Mouse (Mus musculus): ENCODE data around the gene Cst6. TPM values are rescaled to one million over a fixed set of nuclear protein-coding genes. Genes with fewer than 3 reads are reported as not detected.
A peak's percentile ranks its signal among the peaks of the same experiment; 100 is the strongest.

Cst6 gene
- polyA plus RNA-seq, 1 experiment: not detected

- 46% methylated on average over 8 of the region's 8 CpGs for WGBS
- no peak for TF ChIP-seq POLR2A (IDR thresholded peaks at IDR 0.05; ENCODE audit: borderline replicate concordance, control insufficient read depth, low read depth, low read length)
- TF ChIP-seq CTCF (IDR thresholded peaks at IDR 0.05; ENCODE audit: control insufficient read depth, insufficient read depth, low read length): no peak
- Histone ChIP-seq H3K4me3 (replicated peaks; ENCODE audit: control insufficient read depth, low read depth, low read length) (no peak overlapping the region), H3K4me1 (ENCODE audit: control insufficient read depth, insufficient read depth, low read length) (peaks cover 2% of the 10 kb centered on the region; the same call in 1 of the 2 replicates), H3K27ac (ENCODE audit: control insufficient read depth, insufficient read depth, low read depth, low read length, poor library complexity) (no peak overlapping the region)
Measured at GRCm38 (mm10) chr19:5313189-5313588, 36.2 kb downstream of the Cst6 start.

- Histone ChIP-seq H3K4me3 (replicated peaks; ENCODE audit: control insufficient read depth, low read depth, low read length) (no peak overlapping the region), H3K4me1 (ENCODE audit: control insufficient read depth, insufficient read depth, low read length) (peaks cover 2% of the 10 kb centered on the region; the same call in 1 of the 2 replicates), H3K27ac (ENCODE audit: control insufficient read depth, insufficient read depth, low read depth, low read length, poor library complexity) (no peak overlapping the region)
- WGBS: 74% methylated on average over 7 of the region's 7 CpGs
- TF ChIP-seq CTCF (IDR thresholded peaks at IDR 0.05; ENCODE audit: control insufficient read depth, insufficient read depth, low read length) (no peak), POLR2A (IDR thresholded peaks at IDR 0.05; ENCODE audit: borderline replicate concordance, control insufficient read depth, low read depth, low read length) (no peak)
Measured at GRCm38 (mm10) chr19:5309025-5309424, 40.3 kb downstream of the Cst6 start.

GRCm38 (mm10) chr19:5306968-5307734 is 42.2 kb downstream of the Cst6 start:
- Histone ChIP-seq H3K4me1 (ENCODE audit: control insufficient read depth, insufficient read depth, low read length) (no peaks in the 10 kb centered on the region), H3K4me3 (replicated peaks; ENCODE audit: control insufficient read depth, low read depth, low read length) (no peak overlapping the region), H3K27ac (ENCODE audit: control insufficient read depth, insufficient read depth, low read depth, low read length, poor library complexity) (no peak overlapping the region)
- TF ChIP-seq CTCF (IDR thresholded peaks at IDR 0.05; ENCODE audit: control insufficient read depth, insufficient read depth, low read length) (no peak), POLR2A (IDR thresholded peaks at IDR 0.05; ENCODE audit: borderline replicate concordance, control insufficient read depth, low read depth, low read length) (no peak)
- 59% methylated on average over 98 of the region's 98 CpGs for WGBS

- 75% methylated on average over 6 of the region's 6 CpGs for WGBS
Measured at GRCm38 (mm10) chr19:5306279-5306678, 43.1 kb downstream of the Cst6 start.

GRCm38 (mm10) chr19:5302455-5302854 is 46.9 kb downstream of the Cst6 start:
- Histone ChIP-seq H3K27ac (ENCODE audit: control insufficient read depth, insufficient read depth, low read depth, low read length, poor library complexity) (no peak overlapping the region), H3K4me1 (ENCODE audit: control insufficient read depth, insufficient read depth, low read length) (no peaks in the 10 kb centered on the region), H3K4me3 (replicated peaks; ENCODE audit: control insufficient read depth, low read depth, low read length) (no peak overlapping the region)
- 9% methylated on average over 4 of the region's 4 CpGs for WGBS
- TF ChIP-seq POLR2A (IDR thresholded peaks at IDR 0.05; ENCODE audit: borderline replicate concordance, control insufficient read depth, low read depth, low read length) (no peak), CTCF (IDR thresholded peaks at IDR 0.05; ENCODE audit: control insufficient read depth, insufficient read depth, low read length) (peak; percentile 81)

More at GRCm38 (mm10) chr19:5306279-5306678, 43.1 kb downstream of the Cst6 start:
- TF ChIP-seq CTCF (IDR thresholded peaks at IDR 0.05; ENCODE audit: control insufficient read depth, insufficient read depth, low read length) (no peak), POLR2A (IDR thresholded peaks at IDR 0.05; ENCODE audit: borderline replicate concordance, control insufficient read depth, low read depth, low read length) (no peak)
- Histone ChIP-seq H3K4me3 (replicated peaks; ENCODE audit: control insufficient read depth, low read depth, low read length) (no peak overlapping the region), H3K4me1 (ENCODE audit: control insufficient read depth, insufficient read depth, low read length) (no peaks in the 10 kb centered on the region), H3K27ac (ENCODE audit: control insufficient read depth, insufficient read depth, low read depth, low read length, poor library complexity) (no peak overlapping the region)

- no peak overlapping the region for H3K27ac ChIP-seq (ENCODE audit: control insufficient read depth, insufficient read depth, low read depth, low read length, poor library complexity)
- 72% methylated on average over 6 of the region's 6 CpGs for WGBS
- H3K4me3 ChIP-seq (replicated peaks; ENCODE audit: control insufficient read depth, low read depth, low read length): no peak overlapping the region
- TF ChIP-seq CTCF (IDR thresholded peaks at IDR 0.05; ENCODE audit: control insufficient read depth, insufficient read depth, low read length) (no peak), POLR2A (IDR thresholded peaks at IDR 0.05; ENCODE audit: borderline replicate concordance, control insufficient read depth, low read depth, low read length) (no peak)
- H3K4me1 ChIP-seq (ENCODE audit: control insufficient read depth, insufficient read depth, low read length): no peaks in the 10 kb centered on the region
Measured at GRCm38 (mm10) chr19:5300588-5300987, 48.8 kb downstream of the Cst6 start.

- 47% methylated on average over 32 of the region's 32 CpGs for WGBS
- Histone ChIP-seq H3K4me1 (ENCODE audit: control insufficient read depth, insufficient read depth, low read length) (peaks cover 1% of the 10 kb centered on the region; the same call in 1 of the 2 replicates), H3K27ac (ENCODE audit: control insufficient read depth, insufficient read depth, low read depth, low read length, poor library complexity) (no peak within 1 kb of the TSS), H3K4me3 (replicated peaks; ENCODE audit: control insufficient read depth, low read depth, low read length) (no peak within 1 kb of the TSS)
- TF ChIP-seq POLR2A (IDR thresholded peaks at IDR 0.05; ENCODE audit: borderline replicate concordance, control insufficient read depth, low read depth, low read length): no peak
- no peak for TF ChIP-seq CTCF (IDR thresholded peaks at IDR 0.05; ENCODE audit: control insufficient read depth, insufficient read depth, low read length)
Measured at GRCm38 (mm10) chr19:5297903-5298800, 51.2 kb downstream of the Cst6 start, which contains the start of gene Gal3st3. TSS of gene Gal3st3 (plus strand) at chr19:5298331.

- Histone ChIP-seq H3K4me1 (ENCODE audit: control insufficient read depth, insufficient read depth, low read length) (peaks cover 1% of the 10 kb centered on the region; the same call in 1 of the 2 replicates), H3K27ac (ENCODE audit: control insufficient read depth, insufficient read depth, low read depth, low read length, poor library complexity) (no peak overlapping the region), H3K4me3 (replicated peaks; ENCODE audit: control insufficient read depth, low read depth, low read length) (no peak overlapping the region)
- TF ChIP-seq CTCF (IDR thresholded peaks at IDR 0.05; ENCODE audit: control insufficient read depth, insufficient read depth, low read length) (no peak), POLR2A (IDR thresholded peaks at IDR 0.05; ENCODE audit: borderline replicate concordance, control insufficient read depth, low read depth, low read length) (no peak)
- WGBS: 84% methylated on average over 5 of the region's 5 CpGs
Measured at GRCm38 (mm10) chr19:5296630-5297029, 52.7 kb downstream of the Cst6 start.

Data from bone marrow, adult 2 months (tissue).